In genomic region chr8:120667561-120668373, GRCm38 (mm10) we compare ENCODE assay signal across 8 mouse cellular contexts. TPM values are rescaled to one million over a fixed set of nuclear protein-coding genes. Genes with fewer than 3 reads are reported as not detected.
DNase-seq lines count a peak whose midpoint lies in the region; ATAC-seq lines count a peak whose summit lies in the region.

Gene Gm27021, minus strand, starts transcription at chr8:120668079.
Gene Cox4i1, plus strand, starts transcription at chr8:120668222.

- H3K9me3 ChIP-seq in forebrain, embryonic 10.5 days: no peaks in the 10 kb centered on the region
- no peaks in the 10 kb centered on the region for H3K9me3 ChIP-seq in heart, embryonic 15.5 days (replicated peaks)
- H3K9me3 ChIP-seq in liver, embryonic 12.5 days (replicated peaks): no peaks in the 10 kb centered on the region

- H3K4me1 ChIP-seq in forebrain, embryonic 10.5 days: peaks cover 67% of the 10 kb centered on the region
- peaks cover 51% of the 10 kb centered on the region for H3K4me1 ChIP-seq in heart, embryonic 15.5 days (replicated peaks)
- peaks cover 64% of the 10 kb centered on the region for H3K4me1 ChIP-seq in liver, embryonic 12.5 days

- H3K27me3 ChIP-seq in forebrain, embryonic 10.5 days (ENCODE audit: poor library complexity, severe bottlenecking): no peaks in the 10 kb centered on the region
- no peaks in the 10 kb centered on the region for H3K27me3 ChIP-seq in heart, embryonic 15.5 days
- H3K27me3 ChIP-seq in liver, embryonic 12.5 days (replicated peaks): no peaks in the 10 kb centered on the region
- H3K27me3 ChIP-seq in splenic B cell, adult 2 months (ENCODE audit: control insufficient read depth, insufficient read depth, low read length, poor library complexity, severe bottlenecking): no peaks in the 10 kb centered on the region

- peaks cover 56% of the 10 kb centered on the region for H3K36me3 ChIP-seq in forebrain, embryonic 10.5 days (replicated peaks)
- H3K36me3 ChIP-seq in heart, embryonic 15.5 days: peaks cover 30% of the 10 kb centered on the region
- peaks cover 58% of the 10 kb centered on the region for H3K36me3 ChIP-seq in liver, embryonic 12.5 days
- H3K36me3 ChIP-seq in splenic B cell, adult 2 months (ENCODE audit: control insufficient read depth, insufficient read depth, low read length, poor library complexity, severe bottlenecking): peaks cover 5% of the 10 kb centered on the region

- peak within 1 kb of the TSS; percentile 80 for H3K4me2 ChIP-seq in heart, embryonic 15.5 days
- H3K4me2 ChIP-seq in liver, embryonic 12.5 days: peak within 1 kb of the TSS; percentile 91

- peak within 1 kb of the TSS; percentile 94 for H3K4me3 ChIP-seq in forebrain, embryonic 10.5 days
- peak within 1 kb of the TSS; percentile 99 for H3K4me3 ChIP-seq in heart, embryonic 15.5 days
- H3K4me3 ChIP-seq in liver, embryonic 12.5 days: peak within 1 kb of the TSS; percentile 96

- peak; percentile 86 for DNase-seq in c-Kit-negative CD71-positive TER-119-positive erythroid progenitor cells, embryonic 14.5 days (ENCODE audit: low read depth, low spot score)
- peak; percentile 96 for DNase-seq in forebrain, embryonic 10.5 days (ENCODE audit: extremely low spot score, low spot score)
- peak; percentile 96 for DNase-seq in kidney, postnatal 14 days
- peak; percentile 94 for DNase-seq in naive thymus-derived CD4-positive, alpha-beta T cell, adult 2 months (ENCODE audit: low read depth)
- peak; percentile 94 for DNase-seq in splenic B cell, adult 2 months (ENCODE audit: low read depth, low spot score)

- ATAC-seq in CD4-positive, CD25-positive, alpha-beta regulatory T cell, adult 4 months: peak; percentile 92
- peak; percentile 94 for ATAC-seq in heart, embryonic 15.5 days (replicated peaks; ENCODE audit: insufficient number of reproducible peaks, insufficient read depth, low FRiP score, low read depth)
- peak; percentile 93 for ATAC-seq in liver, embryonic 12.5 days

- H3K9ac ChIP-seq in heart, embryonic 15.5 days: peak within 1 kb of the TSS; percentile 98
- peak within 1 kb of the TSS; percentile 97 for H3K9ac ChIP-seq in liver, embryonic 12.5 days

- WGBS in forebrain, embryonic 10.5 days: under 1% methylated on average over 104 of the region's 105 CpGs
- WGBS in heart, embryonic 15.5 days: under 1% methylated on average over 87 of the region's 105 CpGs
- WGBS in liver, embryonic 12.5 days (ENCODE audit: insufficient replicate concordance): under 1% methylated on average over 94 of the region's 105 CpGs

- peak within 1 kb of the TSS; percentile 95 for H3K27ac ChIP-seq in forebrain, embryonic 10.5 days
- peak within 1 kb of the TSS; percentile 93 for H3K27ac ChIP-seq in heart, embryonic 15.5 days
- peak within 1 kb of the TSS; percentile 96 for H3K27ac ChIP-seq in liver, embryonic 12.5 days

RNA-seq across cellular contexts. Expression of gene Gm27021, which starts in this region (rescaled TPM):
- not detected for polyA plus RNA-seq in CD4-positive, CD25-positive, alpha-beta regulatory T cell, adult 4 months (2017; shearing (Covaris generic))
- 3.2 and 4.0 TPM in 2 replicates for polyA plus RNA-seq in forebrain, embryonic 10.5 days (2016; fragmentation: Nextera tagmentation; extraction: Ambion mirVana)
- 2.1 and 2.5 TPM in 2 replicates for polyA plus RNA-seq in heart, embryonic 15.5 days (2015; fragmentation: Nextera tagmentation; extraction: Ambion mirVana)
- polyA plus RNA-seq in liver, embryonic 12.5 days (2016; fragmentation: Nextera tagmentation; extraction: Ambion mirVana): 0.69 and 0.79 TPM in 2 replicates

RNA-seq across cellular contexts. Expression of gene Cox4i1, which starts in this region (rescaled TPM):
- polyA plus RNA-seq in CD4-positive, CD25-positive, alpha-beta regulatory T cell, adult 4 months (2017; shearing (Covaris generic)): 1,000 to 10,000 TPM; 1,023 to 1,039 TPM
- 865 and 885 TPM in 2 replicates for polyA plus RNA-seq in forebrain, embryonic 10.5 days (2016; fragmentation: Nextera tagmentation; extraction: Ambion mirVana)
- polyA plus RNA-seq in heart, embryonic 15.5 days (2015; fragmentation: Nextera tagmentation; extraction: Ambion mirVana): 1,832 and 2,366 TPM in 2 replicates
- 769 and 831 TPM in 2 replicates for polyA plus RNA-seq in liver, embryonic 12.5 days (2016; fragmentation: Nextera tagmentation; extraction: Ambion mirVana)

Comparison
In these comparisons a context has a peak if more than half of its experiments do, and no peak if none do; other contexts are left out.
1. Peak in every context shown above with its lines: DNase-seq, ATAC-seq, H3K4me3 ChIP-seq and H3K27ac ChIP-seq.